Mouse (Mus musculus) forebrain, embryonic 12.5 days (tissue): ENCODE measurements around the gene Rfc2. TPM values are rescaled to one million over a fixed set of nuclear protein-coding genes. Genes with fewer than 3 reads are reported as not detected.
"Not testable (repeated sequence)": the region's sequence is repeated elsewhere in the genome, so short reads cannot be mapped to it uniquely, and the experiment has no call there.

Experiments used
- ATAC-seq: fragments of 200-750 bp; cut with Nextera tagmentation; 2 replicates; pipeline ENCODE4 v1.8.0; 2017; ENCODE audit warnings: moderate TSS enrichment; ENCODE audit not compliant: low FRiP score
- H3K27ac ChIP-seq: fragments of 300-500 bp; sonication (generic); 2 replicates; pipeline ENCODE4 v1.5.1; 2016; ENCODE audit warnings: mild to moderate bottlenecking
- H3K27me3 ChIP-seq: fragments of 300-500 bp; sonication (generic); 2 replicates; pipeline ENCODE4 v1.6.1; 2016; ENCODE audit warnings: mild to moderate bottlenecking
- H3K36me3 ChIP-seq: fragments of 300-500 bp; sonication (generic); replicated peaks from 2 replicates; pipeline ENCODE4 v1.6.1; 2016; ENCODE audit warnings: mild to moderate bottlenecking
- H3K4me1 ChIP-seq: fragments of 300-500 bp; sonication (generic); 2 replicates; pipeline ENCODE4 v1.6.1; 2016
- H3K4me2 ChIP-seq: fragments of 300-500 bp; sonication (generic); 2 replicates; pipeline ENCODE4 v1.6.1; 2016; ENCODE audit warnings: mild to moderate bottlenecking, moderate library complexity
- H3K4me3 ChIP-seq: fragments of 300-500 bp; sonication (generic); replicated peaks from 2 replicates; pipeline ENCODE4 v1.5.1; 2016; ENCODE audit warnings: mild to moderate bottlenecking
- H3K9ac ChIP-seq: fragments of 300-500 bp; sonication (generic); 2 replicates; pipeline ENCODE4 v1.6.1; 2016; ENCODE audit warnings: mild to moderate bottlenecking
- H3K9me3 ChIP-seq: fragments of 300-500 bp; sonication (generic); 2 replicates; pipeline ENCODE4 v1.6.1; 2016
- WGBS: fragments of 180-500 bp; shearing (Covaris S2); methylation state at CpG from one replicate; pipeline ENCODE4 v1.1.7; 2016; 5-methylcytosine and 5-hydroxymethylcytosine counted together
- microRNA-seq: library from miRNA; unstranded; fragments of <30 nt; microRNA quantifications from one replicate; pipeline ENCODE4, GENCODE M21; 2017
- polyA plus RNA-seq: library from polyadenylated mRNA; unstranded; fragments of >200 nt; fragmentation: Nextera tagmentation; extraction: Ambion mirVana; gene quantifications from 2 replicates; pipeline ENCODE4 v1.2.1, GENCODE M21; 2016

Gene Rfc2
- polyA plus RNA-seq, 1 experiment from 2014 or later = 325 TPM

- Histone ChIP-seq H3K27ac (no peak overlapping the region), H3K4me1 (peaks cover 5% of the 10 kb centered on the region; the same call in 1 of the 2 replicates), H3K4me2 (no peak overlapping the region), H3K9me3 (no peaks in the 10 kb centered on the region), H3K36me3 (no peaks in the 10 kb centered on the region), H3K4me3 (no peak overlapping the region), H3K27me3 (no peaks in the 10 kb centered on the region), H3K9ac (no peak overlapping the region)
- no peak for ATAC-seq
- 90% methylated on average over 1 of the region's 1 CpGs for WGBS
Observed at GRCm38 (mm10) chr5:134644121-134644520, 63.0 kb downstream of the Rfc2 start.

- Histone ChIP-seq H3K9ac (no peak overlapping the region), H3K4me3 (no peak overlapping the region), H3K27me3 (no peaks in the 10 kb centered on the region), H3K4me1 (peaks cover 2% of the 10 kb centered on the region; the same call in 1 of the 2 replicates), H3K27ac (no peak overlapping the region), H3K4me2 (no peak overlapping the region), H3K9me3 (no peaks in the 10 kb centered on the region), H3K36me3 (no peaks in the 10 kb centered on the region)
- ATAC-seq = no peak
- 83% methylated on average over 8 of the region's 8 CpGs for WGBS
Observed at GRCm38 (mm10) chr5:134644643-134645118, 63.5 kb downstream of the Rfc2 start.

GRCm38 (mm10) chr5:134646461-134646860 lies 65.3 kb downstream of the Rfc2 start:
- 69% methylated on average over 4 of the region's 4 CpGs for WGBS
- Histone ChIP-seq H3K27me3 (no peaks in the 10 kb centered on the region), H3K9me3 (no peaks in the 10 kb centered on the region), H3K9ac (no peak overlapping the region), H3K36me3 (no peaks in the 10 kb centered on the region), H3K4me2 (no peak overlapping the region), H3K4me3 (no peak overlapping the region), H3K4me1 (no peaks in the 10 kb centered on the region), H3K27ac (no peak overlapping the region)
- ATAC-seq = no peak

- Histone ChIP-seq H3K4me2 (no peak overlapping the region), H3K4me1 (no peaks in the 10 kb centered on the region), H3K27ac (no peak overlapping the region), H3K9ac (no peak overlapping the region), H3K36me3 (no peaks in the 10 kb centered on the region), H3K9me3 (no peaks in the 10 kb centered on the region), H3K4me3 (no peak overlapping the region), H3K27me3 (no peaks in the 10 kb centered on the region)
- 75% methylated on average over 2 of the region's 2 CpGs for WGBS
- no peak for ATAC-seq
Observed at GRCm38 (mm10) chr5:134647394-134647793, 66.2 kb downstream of the Rfc2 start.

- H3K9me3 ChIP-seq, H3K27ac ChIP-seq, ATAC-seq, H3K4me2 ChIP-seq, H3K36me3 ChIP-seq, H3K9ac ChIP-seq, H3K4me3 ChIP-seq, H3K27me3 ChIP-seq, H3K4me1 ChIP-seq: not testable (repeated sequence)
- 97% methylated on average over 3 of the region's 4 CpGs for WGBS
Observed at GRCm38 (mm10) chr5:134648976-134649375, 67.8 kb downstream of the Rfc2 start.

- Histone ChIP-seq H3K4me3 (no peak overlapping the region), H3K4me2 (no peak overlapping the region), H3K36me3 (no peaks in the 10 kb centered on the region), H3K9me3 (no peaks in the 10 kb centered on the region), H3K27ac (no peak overlapping the region), H3K27me3 (no peaks in the 10 kb centered on the region), H3K9ac (no peak overlapping the region), H3K4me1 (no peaks in the 10 kb centered on the region)
- no peak for ATAC-seq
- 51% methylated on average over 5 of the region's 5 CpGs for WGBS
Observed at GRCm38 (mm10) chr5:134650926-134651325, 69.8 kb downstream of the Rfc2 start.

Small RNA genes lying within 50 kb of the gene (microRNA-seq; reads per million reads assigned to microRNA genes)
- gene Mir7228 = not detected

Other genes with a start within 250 kb of the Rfc2 start
- gene Gtf2ird1, start 124.7 kb upstream of the Rfc2 start, polyA plus RNA-seq = 111 and 112 TPM in 2 replicates
- 9.8 and 11.1 TPM in 2 replicates for gene Clip2, start 28.9 kb upstream of the Rfc2 start, polyA plus RNA-seq
- 0.14 and 0.27 TPM in 2 replicates for gene Syna, start 21.2 kb upstream of the Rfc2 start, polyA plus RNA-seq
- gene Lat2, start 33.7 kb downstream of the Rfc2 start, polyA plus RNA-seq = 3.2 and 4.8 TPM in 2 replicates
- gene Eif4h, start 58.1 kb downstream of the Rfc2 start, polyA plus RNA-seq = 459 and 466 TPM in 2 replicates
- gene Limk1, start 107.2 kb downstream of the Rfc2 start, polyA plus RNA-seq = 14.5 and 17.3 TPM in 2 replicates
- gene Eln, start 166.0 kb downstream of the Rfc2 start, polyA plus RNA-seq = 3.7 and 3.9 TPM in 2 replicates